Mouse (Mus musculus) myocyte (in vitro differentiated cells): Measurements from ENCODE around the gene Nefh.

Experiments
- E2F4 ChIP-seq: IDR thresholded peaks from one replicate; pipeline ENCODE4 v1.6.1; 2011; ENCODE audit warnings: mild to moderate bottlenecking, control low read depth, moderate library complexity; ENCODE audit not compliant: insufficient read depth
- MAX ChIP-seq: IDR thresholded peaks from one replicate; pipeline ENCODE4 v1.6.1; 2011; ENCODE audit warnings: low read depth, mild to moderate bottlenecking, control low read depth
- MYOG ChIP-seq, 3 experiments: IDR thresholded peaks; one replicate each; pipeline ENCODE4 v1.6.1; 2011; ENCODE audit warnings: control low read depth in 2 of 3, low read depth in 2 of 3, mild to moderate bottlenecking in 2 of 3; ENCODE audit not compliant: insufficient read length in 2 of 3, control insufficient read depth in 1 of 3, insufficient read depth in 1 of 3
- POLR2A ChIP-seq: IDR thresholded peaks from one replicate; pipeline ENCODE4 v1.6.1; 2011; ENCODE audit warnings: low read depth, mild to moderate bottlenecking, control low read depth, moderate library complexity; ENCODE audit not compliant: insufficient read length
- POLR2AphosphoS2 ChIP-seq: IDR thresholded peaks from one replicate; pipeline ENCODE4 v1.6.1; 2011; ENCODE audit warnings: low read depth, control low read depth; ENCODE audit not compliant: insufficient read length
- SRF ChIP-seq: IDR thresholded peaks from one replicate; pipeline ENCODE4 v1.6.1; 2011; ENCODE audit warnings: low read depth; ENCODE audit not compliant: control insufficient read depth, insufficient read length
- TCF12 ChIP-seq: IDR thresholded peaks from one replicate; pipeline ENCODE4 v1.6.1; 2011; ENCODE audit warnings: mild to moderate bottlenecking, control low read depth; ENCODE audit not compliant: poor library complexity, insufficient read depth, severe bottlenecking
- TCF3 ChIP-seq: IDR thresholded peaks from one replicate; pipeline ENCODE4 v1.6.1; 2011; ENCODE audit warnings: low read depth, control low read depth; ENCODE audit not compliant: insufficient read length
- USF1 ChIP-seq: IDR thresholded peaks from one replicate; pipeline ENCODE4 v1.6.1; 2011; ENCODE audit warnings: low read depth, mild to moderate bottlenecking, control low read depth, moderate library complexity

GRCm38 (mm10) chr11:4974376-4975122 lies 26.7 kb upstream of the Nefh start:
- no peak for TF ChIP-seq TCF12
- TF ChIP-seq E2F4 = no peak
- TF ChIP-seq MAX = no peak
- no peak for TF ChIP-seq USF1
- no peak for TF ChIP-seq POLR2A
- TF ChIP-seq MYOG (IDR thresholded peaks at IDR 0.05; ENCODE audit: control insufficient read depth in 1 of 3, insufficient read depth in 1 of 3, insufficient read length in 2 of 3, low read depth in 2 of 3) = no peak
- no peak for TF ChIP-seq POLR2AphosphoS2
- no peak for TF ChIP-seq TCF3
- no peak for TF ChIP-seq SRF
